23 mouse cellular contexts compared by ENCODE assay signal in the genomic region with DNA sequence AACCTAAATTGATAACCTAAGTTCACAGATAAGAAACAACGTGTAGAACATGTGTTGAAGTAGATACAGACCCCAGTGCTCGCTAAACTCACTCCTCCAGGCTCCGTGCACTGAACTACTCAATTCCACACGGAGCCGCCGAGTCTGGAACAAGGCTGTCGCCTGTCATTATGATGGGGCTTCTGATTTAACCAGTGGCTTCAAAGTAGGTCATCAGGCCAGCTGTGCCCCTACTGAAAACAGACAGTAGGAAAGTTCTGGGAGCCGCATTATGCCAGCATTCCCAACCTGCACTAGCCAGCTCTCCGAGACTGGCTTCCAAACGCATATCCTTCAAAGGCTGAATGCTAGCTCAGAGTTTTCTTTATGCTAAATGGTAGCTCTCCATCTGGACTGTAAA. TPM values are rescaled to one million over a fixed set of nuclear protein-coding genes. Genes with fewer than 3 reads are reported as not detected.
DNase-seq lines count a peak whose midpoint lies in the region; ATAC-seq and TF ChIP-seq lines count a peak whose summit lies in the region.
"Had no signal": no experiment of that assay in that cellular context is flagged by ENCODE, and none has a peak within 500 bp of the region (broad histone marks: within the 10 kb centered on the region; RNA-seq: fewer than 3 reads in every experiment).

No protein-coding gene starts in this region.

- intact Hi-C loops in heart, postnatal 14 days (cut with DNase I) = no loop called here
- intact Hi-C loops in left cerebral cortex, postnatal 14 days (cut with DNase I) = no loop called here

- DNase-seq in heart, embryonic 10.5 days (ENCODE audit: low spot score) = no peak
- no peak for DNase-seq in heart, postnatal 14 days
- DNase-seq in heart, adult 11 months = no peak
- DNase-seq in liver, postnatal 0 days = no peak
- peak; percentile 79 for DNase-seq in retina, embryonic 14.5 days (ENCODE audit: low spot score)
- no peak for DNase-seq in left cerebral cortex, postnatal 14 days (ENCODE audit: low spot score in 2 of 2)
- DNase-seq: adrenal gland, postnatal 10 days; cerebellum, adult 11 months; cerebellum, adult 8-10 months; cerebellum, postnatal 14 days; embryo, embryonic 11 days; gastrocnemius, postnatal 10 days had no signal

- H3K27me3 ChIP-seq in heart, embryonic 10.5 days (ENCODE audit: insufficient read depth, poor library complexity, severe bottlenecking) = no peaks in the 10 kb centered on the region
- H3K27me3 ChIP-seq in heart, embryonic 14.5 days (ENCODE audit: control insufficient read depth, insufficient read depth, low read length) = no peaks in the 10 kb centered on the region
- H3K27me3 ChIP-seq in liver, embryonic 12.5 days (replicated peaks) = no peaks in the 10 kb centered on the region
- H3K27me3 ChIP-seq in liver, postnatal 0 days (ENCODE audit: insufficient read depth, low read length) = no peaks in the 10 kb centered on the region
- H3K27me3 ChIP-seq: embryonic facial prominence, embryonic 15.5 days; hindbrain, embryonic 12.5 days had no signal

- no peaks in the 10 kb centered on the region for H3K9me3 ChIP-seq in heart, embryonic 10.5 days
- no peaks in the 10 kb centered on the region for H3K9me3 ChIP-seq in heart, embryonic 14.5 days (ENCODE audit: control insufficient read depth, low read length)
- H3K9me3 ChIP-seq in liver, embryonic 12.5 days (replicated peaks) = no peaks in the 10 kb centered on the region
- H3K9me3 ChIP-seq in liver, postnatal 0 days (ENCODE audit: low read length) = no peaks in the 10 kb centered on the region
- H3K9me3 ChIP-seq: embryonic facial prominence, embryonic 15.5 days; forebrain, embryonic 10.5 days; hindbrain, embryonic 12.5 days had no signal

- H3K36me3 ChIP-seq in heart, embryonic 10.5 days = peaks cover 9% of the 10 kb centered on the region; the same call in 1 of the 2 replicates
- H3K36me3 ChIP-seq in heart, embryonic 14.5 days (ENCODE audit: control insufficient read depth, insufficient read depth, low read length) = no peaks in the 10 kb centered on the region
- H3K36me3 ChIP-seq in liver, embryonic 12.5 days = no peaks in the 10 kb centered on the region
- no peaks in the 10 kb centered on the region for H3K36me3 ChIP-seq in liver, postnatal 0 days (replicated peaks; ENCODE audit: insufficient read depth, low read length)
- H3K36me3 ChIP-seq: embryonic facial prominence, embryonic 15.5 days; forebrain, embryonic 10.5 days; hindbrain, embryonic 12.5 days had no signal

- H3K9ac ChIP-seq in heart, embryonic 14.5 days (ENCODE audit: low read length) = peak overlapping the region; percentile 8; the same call in 1 of the 2 replicates
- H3K9ac ChIP-seq in liver, embryonic 12.5 days = no peak overlapping the region
- no peak overlapping the region for H3K9ac ChIP-seq in liver, postnatal 0 days (replicated peaks)
- H3K9ac ChIP-seq: embryonic facial prominence, embryonic 15.5 days; hindbrain, embryonic 12.5 days had no signal

- no peak for TF ChIP-seq CTCF in liver, postnatal 0 days (IDR thresholded peaks at IDR 0.05; ENCODE audit: low read depth)

- peak overlapping the region; percentile 54 for H3K4me2 ChIP-seq in heart, embryonic 14.5 days (ENCODE audit: low read length)
- H3K4me2 ChIP-seq in liver, embryonic 12.5 days = no peak overlapping the region
- H3K4me2 ChIP-seq in liver, postnatal 0 days (ENCODE audit: low read depth, low read length) = no peak overlapping the region
- H3K4me2 ChIP-seq: embryonic facial prominence, embryonic 15.5 days; hindbrain, embryonic 12.5 days had no signal

- TF ChIP-seq EP300 in liver, postnatal 0 days (IDR thresholded peaks at IDR 0.05; ENCODE audit: low read depth) = no peak

- 22% methylated on average over 10 of the region's 10 CpGs for WGBS in heart, embryonic 10.5 days
- WGBS in heart, embryonic 14.5 days = 7% methylated on average over 10 of the region's 10 CpGs
- 64% methylated on average over 10 of the region's 10 CpGs for WGBS in liver, embryonic 12.5 days (ENCODE audit: insufficient replicate concordance)
- 65% methylated on average over 10 of the region's 10 CpGs for WGBS in liver, postnatal 0 days (ENCODE audit: insufficient replicate concordance)

- peak; percentile 5; the same call in 1 of the 2 replicates for ATAC-seq in heart, embryonic 14.5 days (ENCODE audit: insufficient number of reproducible peaks, insufficient read depth, low FRiP score, low read depth)
- ATAC-seq in liver, embryonic 12.5 days = 0 out of 2 replicates have a peak, but pooled peaks have one; percentile 5
- no peak for ATAC-seq in liver, postnatal 0 days
- ATAC-seq: forebrain, embryonic 14.5 days; hindbrain, embryonic 16.5 days; inflammation-experienced regulatory T-cells, adult 6 months; intestine, postnatal 0 days had no signal

- peaks cover 61% of the 10 kb centered on the region for H3K4me1 ChIP-seq in heart, embryonic 10.5 days
- H3K4me1 ChIP-seq in heart, embryonic 14.5 days (ENCODE audit: control insufficient read depth in 2 of 2, insufficient read depth in 2 of 2, low read length in 2 of 2) = peaks cover 42 to 66% of the 10 kb centered on the region in 2 experiments
- H3K4me1 ChIP-seq in liver, embryonic 12.5 days = no peaks in the 10 kb centered on the region
- H3K4me1 ChIP-seq in liver, postnatal 0 days (ENCODE audit: insufficient read depth) = no peaks in the 10 kb centered on the region
- H3K4me1 ChIP-seq: embryonic facial prominence, embryonic 15.5 days; hindbrain, embryonic 12.5 days had no signal

- peak overlapping the region; percentile 22 for H3K4me3 ChIP-seq in heart, embryonic 10.5 days
- no peak overlapping the region for H3K4me3 ChIP-seq in heart, embryonic 14.5 days (ENCODE audit: control insufficient read depth in 1 of 2, insufficient read depth in 1 of 2, low read depth in 1 of 2, low read length in 2 of 2)
- no peak overlapping the region for H3K4me3 ChIP-seq in liver, embryonic 12.5 days
- H3K4me3 ChIP-seq in liver, postnatal 0 days (ENCODE audit: low read depth, low read length) = no peak overlapping the region
- H3K4me3 ChIP-seq: embryonic facial prominence, embryonic 15.5 days; erythroblast, embryonic 14.5 days; forebrain, embryonic 10.5 days; hindbrain, embryonic 12.5 days had no signal

- peak overlapping the region; percentile 56 for H3K27ac ChIP-seq in heart, embryonic 10.5 days
- peak overlapping the region; percentile 78 to 84 for H3K27ac ChIP-seq in heart, embryonic 14.5 days (replicated peaks in 1 of 2; ENCODE audit: control insufficient read depth in 1 of 2, insufficient read depth in 1 of 2, low read depth in 2 of 2, low read length in 2 of 2)
- H3K27ac ChIP-seq in liver, embryonic 12.5 days = no peak overlapping the region
- no peak overlapping the region for H3K27ac ChIP-seq in liver, postnatal 0 days (ENCODE audit: low read depth)
- H3K27ac ChIP-seq: embryonic facial prominence, embryonic 15.5 days; forebrain, embryonic 10.5 days; hindbrain, embryonic 12.5 days had no signal

RNA-seq across cellular contexts. Expression of a gene that starts 42.8 kb away (rescaled TPM):
- 53.7 and 69.4 TPM in 2 replicates for polyA plus RNA-seq in heart, embryonic 10.5 days (2016; fragmentation: Nextera tagmentation; extraction: Ambion mirVana)
- 1 to 10 TPM; 7.6 to 7.9 TPM for total RNA-seq in heart, postnatal 14 days (2021)
- polyA plus RNA-seq in heart, embryonic 14.5 days (2014; fragmentation: Nextera tagmentation; extraction: Ambion mirVana) = 50.0 and 50.5 TPM in 2 replicates
- 4.1 and 6.7 TPM in 2 replicates for polyA plus RNA-seq in liver, embryonic 12.5 days (2016; fragmentation: Nextera tagmentation; extraction: Ambion mirVana)
- polyA plus RNA-seq in liver, postnatal 0 days (2015; fragmentation: Nextera tagmentation; extraction: Ambion mirVana) = 0.81 and 0.99 TPM in 2 replicates
- 10 to 100 TPM in 1 of 2 experiments, 1 to 10 TPM in 1; 8.2 to 10.6 TPM for total RNA-seq in left cerebral cortex, postnatal 14 days (2021)
- total RNA-seq: common myeloid progenitor, adult 5-6 weeks had no signal
- polyA plus RNA-seq: erythroblast, embryonic 14.5 days had no signal

Comparison
In these comparisons a context has a peak if more than half of its experiments do, and no peak if none do; other contexts are left out.
1. H3K27ac ChIP-seq: peak in heart, embryonic 10.5 days (single experiment) and heart, embryonic 14.5 days (2 of 2); none in liver, embryonic 12.5 days (single experiment) and liver, postnatal 0 days (single experiment).